Mouse (Mus musculus): Measurements from ENCODE around the gene 3110040N11Rik. TPM values are rescaled to one million over a fixed set of nuclear protein-coding genes. Genes with fewer than 3 reads are reported as not detected.

Gene 3110040N11Rik
- total RNA-seq, 1 experiment from 2014 or later: 93.8 TPM

- peak; percentile 87 for ATAC-seq (replicated peaks; ENCODE audit: low read depth, poor library complexity, severe bottlenecking)
These were observed 45.1 kb downstream of the 3110040N11Rik start for GRCm38 (mm10) chr7:81744145-81744544.

GRCm38 (mm10) chr7:81740010-81740409, 49.3 kb downstream of the 3110040N11Rik start:
- ATAC-seq (replicated peaks; ENCODE audit: low read depth, poor library complexity, severe bottlenecking): no peak

- ATAC-seq (replicated peaks; ENCODE audit: low read depth, poor library complexity, severe bottlenecking): no peak
These were observed 50.4 kb downstream of the 3110040N11Rik start for GRCm38 (mm10) chr7:81738720-81739385.

GRCm38 (mm10) chr7:81735300-81736048, 53.8 kb downstream of the 3110040N11Rik start:
- no peak for ATAC-seq (replicated peaks; ENCODE audit: low read depth, poor library complexity, severe bottlenecking)

GRCm38 (mm10) chr7:81732183-81733089, 56.8 kb downstream of the 3110040N11Rik start:
- ATAC-seq (replicated peaks; ENCODE audit: low read depth, poor library complexity, severe bottlenecking): 0 out of 2 replicates have a peak, but pooled peaks have one; percentile 16

Other genes starting within 250 kb of the 3110040N11Rik start
- gene Fsd2, start 222.5 kb downstream of the 3110040N11Rik start, total RNA-seq (2017): 0.24 TPM in 1 of 2 replicates, not detected in the other
- 16.9 and 23.2 TPM in 2 replicates for gene Whamm, start 218.2 kb downstream of the 3110040N11Rik start, total RNA-seq (2017)
- gene Homer2, start 82.0 kb downstream of the 3110040N11Rik start, total RNA-seq (2017): 0.78 TPM in 2 replicates
- 81.4 and 86.9 TPM in 2 replicates for gene Ramac, start 26.6 kb downstream of the 3110040N11Rik start, total RNA-seq (2017)
- gene Btbd1, start 40.0 kb upstream of the 3110040N11Rik start, total RNA-seq (2017): 99.7 and 120 TPM in 2 replicates
- not detected in 2 replicates for gene Gm10160, start 66.3 kb upstream of the 3110040N11Rik start, total RNA-seq (2017)
- 122 and 127 TPM in 2 replicates for gene Tm6sf1, start 69.5 kb upstream of the 3110040N11Rik start, total RNA-seq (2017)
- 5.0 and 6.2 TPM in 2 replicates for gene Hdgfl3, start 145.0 kb upstream of the 3110040N11Rik start, total RNA-seq (2017)
- gene Bnc1, start 202.8 kb upstream of the 3110040N11Rik start, total RNA-seq (2017): not detected in 2 replicates